Mouse (Mus musculus) kidney, adult 9 months (tissue): Measurements from ENCODE around the gene Gm20837.
"Not testable (repeated sequence)": the region's sequence is repeated elsewhere in the genome, so short reads cannot be mapped to it uniquely, and the experiment has no call there.

ENCODE experiments used
- DNase-seq: peaks from one replicate; pipeline ENCODE4 v3.0.0; 2022

The Gm20837 gene

GRCm38 (mm10) chrY:90400948-90401347 is at the start of gene Gm20837:
Gene Gm20837 (plus strand): TSS chrY:90401248.
- not testable (repeated sequence) for DNase-seq
